Mouse (Mus musculus) CH12.LX (cell line): ENCODE measurements at regions not wholly inside any gene's neighbourhood (a gene's known extent, or its start where the extent isn't known, plus 50 kb on each side); places are given as distances from the start of the nearest gene placed in this dataset.

Source experiments
- DNase-seq: peaks from one replicate; pipeline ENCODE4 v3.0.0-alpha.2; 2013; ENCODE audit errors: extremely low read depth
- H3K27ac ChIP-seq: 2 replicates; pipeline ENCODE4 v1.5.1; 2012; ENCODE audit warnings: low read depth, mild to moderate bottlenecking, control low read depth, moderate library complexity; ENCODE audit not compliant: insufficient read depth
- H3K27me3 ChIP-seq: replicated peaks from 2 replicates; pipeline ENCODE3; 2012; ENCODE audit warnings: inconsistent platforms
- H3K36me3 ChIP-seq, 2 experiments: replicated peaks in 1 of 2; 2 replicates each; pipeline versions ENCODE3 to v1.6.1; 2012; ENCODE audit warnings: inconsistent platforms in 1 of 2, low read length in 1 of 2, mild to moderate bottlenecking in 1 of 2, mixed read lengths in 1 of 2, moderate library complexity in 1 of 2; ENCODE audit not compliant: control insufficient read depth in 1 of 2, insufficient read depth in 1 of 2
- H3K4me1 ChIP-seq, 2 experiments: 2 replicates each; pipeline ENCODE4 v1.6.1; 2012; ENCODE audit warnings: inconsistent platforms in 1 of 2, moderate library complexity in 1 of 2; ENCODE audit not compliant: insufficient read depth in 2 of 2, control insufficient read depth in 1 of 2
- H3K4me2 ChIP-seq: 2 replicates; pipeline ENCODE4 v1.6.1; 2012; ENCODE audit warnings: low read depth, mild to moderate bottlenecking, control low read depth; ENCODE audit not compliant: poor library complexity, insufficient read depth, severe bottlenecking
- H3K4me3 ChIP-seq, 3 experiments: fragments of 150-350 bp in 1 of 3; sonication (generic) in 1 of 3; replicated peaks in 1 of 3; 2 replicates each; pipeline versions ENCODE3 to v1.5.1; 2011 to 2012; ENCODE audit warnings: low read depth in 2 of 3, low read length in 2 of 3, mild to moderate bottlenecking in 2 of 3, moderate library complexity in 2 of 3, control low read depth in 1 of 3, improper control_type of control experiment in 1 of 3, inconsistent platforms in 1 of 3, mixed read lengths in 1 of 3; ENCODE audit not compliant: poor library complexity in 1 of 3
- H3K79me2 ChIP-seq: replicated peaks from 2 replicates; pipeline ENCODE4 v1.6.1; 2012; ENCODE audit warnings: mild to moderate bottlenecking, moderate library complexity; ENCODE audit not compliant: control insufficient read depth, poor library complexity, insufficient read depth, severe bottlenecking; ENCODE audit errors: extremely low read depth
- H3K9ac ChIP-seq: 2 replicates; pipeline ENCODE4 v1.6.1; 2012; ENCODE audit warnings: low read depth, mild to moderate bottlenecking, control low read depth, moderate library complexity; ENCODE audit not compliant: insufficient read depth
- H3K9me3 ChIP-seq: replicated peaks from 2 replicates; pipeline ENCODE3; 2012; ENCODE audit warnings: low read length, inconsistent platforms, mixed read lengths
- CHD1 ChIP-seq: IDR thresholded peaks from 2 replicates; pipeline ENCODE4 v1.6.1; 2012; ENCODE audit warnings: low read depth, low read length, improper control_type of control experiment, inconsistent platforms
- CHD2 ChIP-seq: IDR thresholded peaks from 2 replicates; pipeline ENCODE4 v1.6.1; 2011; ENCODE audit warnings: low read length, improper control_type of control experiment
- CTCF ChIP-seq, 2 experiments: IDR thresholded peaks in 1 of 2; conservative IDR thresholded peaks in 1 of 2; 2 replicates each; pipeline ENCODE4 v1.5.1; 2011 to 2012; ENCODE audit warnings: low read depth in 2 of 2, low read length in 2 of 2, improper control_type of control experiment in 1 of 2, inconsistent platforms in 1 of 2, mild to moderate bottlenecking in 1 of 2, moderate library complexity in 1 of 2
- E2F4 ChIP-seq: IDR thresholded peaks from 2 replicates; pipeline ENCODE4 v1.6.1; 2011; ENCODE audit warnings: low read depth, low read length, improper control_type of control experiment; ENCODE audit not compliant: insufficient replicate concordance
- ELF1 ChIP-seq: IDR thresholded peaks from 2 replicates; pipeline ENCODE4 v1.6.1; 2014; ENCODE audit warnings: low read depth, mild to moderate bottlenecking, inconsistent platforms, low read length, improper control_type of control experiment
- HCFC1 ChIP-seq: IDR thresholded peaks from 2 replicates; pipeline ENCODE4 v1.6.1; 2012; ENCODE audit warnings: low read depth, mild to moderate bottlenecking, inconsistent platforms, low read length, improper control_type of control experiment
- IRF4 ChIP-seq: IDR thresholded peaks from 2 replicates; pipeline ENCODE4 v1.6.1; 2014; ENCODE audit warnings: low read depth, mild to moderate bottlenecking, inconsistent platforms, low read length, improper control_type of control experiment
- JUN ChIP-seq: IDR thresholded peaks from 2 replicates; pipeline ENCODE4 v1.6.1; 2011; ENCODE audit warnings: low read depth, mild to moderate bottlenecking, low read length, improper control_type of control experiment, moderate library complexity; ENCODE audit not compliant: insufficient read depth
- JUND ChIP-seq: conservative IDR thresholded peaks from 2 replicates; pipeline ENCODE4 v1.6.1; 2011; ENCODE audit warnings: low read depth, low read length, improper control_type of control experiment
- KAT2A ChIP-seq: IDR thresholded peaks from 2 replicates; pipeline ENCODE4 v1.6.1; 2012; ENCODE audit warnings: low read length, improper control_type of control experiment, inconsistent platforms; ENCODE audit not compliant: insufficient replicate concordance
- MAFK ChIP-seq: IDR thresholded peaks from 2 replicates; pipeline ENCODE4 v1.6.1; 2011; ENCODE audit warnings: low read length, improper control_type of control experiment; ENCODE audit not compliant: insufficient replicate concordance
- MAX ChIP-seq: IDR thresholded peaks from 2 replicates; pipeline ENCODE4 v1.6.1; 2011; ENCODE audit warnings: low read length, improper control_type of control experiment
- MAZ ChIP-seq: IDR thresholded peaks from 2 replicates; pipeline ENCODE4 v1.6.1; 2012; ENCODE audit warnings: low read depth, mild to moderate bottlenecking, inconsistent platforms, low read length, improper control_type of control experiment, moderate library complexity
- MEF2A ChIP-seq: IDR thresholded peaks from 2 replicates; pipeline ENCODE4 v1.6.1; 2014; ENCODE audit warnings: low read depth, mild to moderate bottlenecking, inconsistent platforms, low read length, improper control_type of control experiment, borderline replicate concordance
- MXI1 ChIP-seq: IDR thresholded peaks from 2 replicates; pipeline ENCODE4 v1.6.1; 2011; ENCODE audit warnings: mild to moderate bottlenecking, low read depth, low read length, improper control_type of control experiment
- MYC ChIP-seq: IDR thresholded peaks from 2 replicates; pipeline ENCODE4 v1.6.1; 2011; ENCODE audit warnings: low read depth, mild to moderate bottlenecking, improper control_type of control experiment, low read length
- NELFE ChIP-seq: IDR thresholded peaks from 2 replicates; pipeline ENCODE4 v1.6.1; 2011; ENCODE audit warnings: low read depth, low read length, improper control_type of control experiment
- NRF1 ChIP-seq: IDR thresholded peaks from 2 replicates; pipeline ENCODE4 v1.6.1; 2014; ENCODE audit warnings: low read depth, mild to moderate bottlenecking, inconsistent platforms, low read length, improper control_type of control experiment, moderate library complexity
- POLR2AphosphoS2 ChIP-seq: IDR thresholded peaks from 2 replicates; pipeline ENCODE4 v1.6.1; 2011; ENCODE audit warnings: low read depth, low read length, improper control_type of control experiment
- RAD21 ChIP-seq: IDR thresholded peaks from 2 replicates; pipeline ENCODE4 v1.6.1; 2011; ENCODE audit warnings: low read depth, mild to moderate bottlenecking, low read length, improper control_type of control experiment, moderate library complexity
- RCOR1 ChIP-seq: conservative IDR thresholded peaks from 2 replicates; pipeline ENCODE4 v1.6.1; 2012; ENCODE audit warnings: low read depth, mild to moderate bottlenecking, inconsistent platforms, low read length, improper control_type of control experiment
- SIN3A ChIP-seq: IDR thresholded peaks from 2 replicates; pipeline ENCODE4 v1.6.1; 2012; ENCODE audit warnings: low read length, improper control_type of control experiment, inconsistent platforms
- SMC3 ChIP-seq: IDR thresholded peaks from 2 replicates; pipeline ENCODE4 v1.6.1; 2011; ENCODE audit warnings: low read depth, low read length, improper control_type of control experiment
- TBP ChIP-seq: conservative IDR thresholded peaks from 2 replicates; pipeline ENCODE4 v1.6.1; 2011; ENCODE audit warnings: low read depth, low read length, improper control_type of control experiment
- UBTF ChIP-seq: IDR thresholded peaks from 2 replicates; pipeline ENCODE4 v1.6.1; 2012; ENCODE audit warnings: low read depth, mild to moderate bottlenecking, inconsistent platforms, low read length, improper control_type of control experiment, moderate library complexity
- USF2 ChIP-seq: conservative IDR thresholded peaks from 2 replicates; pipeline ENCODE4 v1.6.1; 2011; ENCODE audit warnings: low read depth, low read length, improper control_type of control experiment
- ZC3H11A ChIP-seq: IDR thresholded peaks from 2 replicates; pipeline ENCODE4 v1.6.1; 2012; ENCODE audit warnings: low read depth, mild to moderate bottlenecking, inconsistent platforms, low read length, improper control_type of control experiment
- ZMIZ1 ChIP-seq: IDR thresholded peaks from 2 replicates; pipeline ENCODE4 v1.6.1; 2012; ENCODE audit warnings: low read depth, mild to moderate bottlenecking, inconsistent platforms, low read length, improper control_type of control experiment
- ZNF384 ChIP-seq: IDR thresholded peaks from 2 replicates; pipeline ENCODE4 v1.6.1; 2012; ENCODE audit warnings: low read depth, low read length, improper control_type of control experiment, inconsistent platforms
- dilution Hi-C: fragments of 300-500 bp; cut with MboI; formaldehyde crosslinking; loops from 2 replicates; pipeline ENCODE4 v1.14.3; 2020; ENCODE audit warnings: low sequenced_read_pairs; ENCODE audit not compliant: extremely low pct_unique_long_range_greater_than_20kb, extremely low pct_ligation_motif_present
- in situ Hi-C: fragments of 300-500 bp; cut with MboI; formaldehyde crosslinking; loops from 3 replicates; pipeline ENCODE4 v1.14.3; 2019; ENCODE audit warnings: low sequenced_read_pairs, low pct_ligation_motif_present, low pct_unique_long_range_greater_than_20kb, mixed read lengths

DNA sequence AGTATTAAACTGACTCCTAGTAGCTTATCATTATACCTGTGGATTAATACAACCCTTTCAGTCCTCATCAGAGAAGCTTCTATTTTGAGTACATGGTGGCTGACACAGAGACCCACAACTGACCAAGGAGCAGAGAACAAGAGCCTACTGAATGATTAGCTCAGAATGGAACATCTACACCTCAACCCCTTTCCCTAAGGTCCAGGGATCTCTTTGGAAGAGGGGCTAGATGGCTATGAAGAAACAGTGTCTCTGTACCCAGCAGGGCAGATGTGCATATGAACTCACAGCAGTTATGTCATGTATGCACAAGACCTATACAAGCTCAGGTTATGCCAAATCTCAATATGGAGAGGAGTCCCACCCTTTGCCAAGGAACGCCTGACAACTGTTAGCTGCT, 77.4 kb downstream of the Cyp26a1 start:
- H3K9ac ChIP-seq, result no peak overlapping the region
- DNase-seq, result no peak
- H3K4me1 ChIP-seq, result no peaks in the 10 kb centered on the region
- H3K4me2 ChIP-seq, result no peak overlapping the region
- dilution Hi-C loops (no loop called here), in situ Hi-C loops (no loop called here)
- no peaks in the 10 kb centered on the region for H3K79me2 ChIP-seq
- H3K36me3 ChIP-seq, result no peaks in the 10 kb centered on the region
- no peak overlapping the region for H3K27ac ChIP-seq
- H3K9me3 ChIP-seq, result no peaks in the 10 kb centered on the region
- no peak overlapping the region for H3K4me3 ChIP-seq
- TF ChIP-seq MAZ, result no peak
- no peak for TF ChIP-seq MYC
- no peak for TF ChIP-seq USF2
- TF ChIP-seq CHD1, result no peak
- TF ChIP-seq MEF2A, result no peak
- no peak for TF ChIP-seq E2F4
- TF ChIP-seq CHD2, result no peak
- TF ChIP-seq MAX, result no peak
- TF ChIP-seq JUND, result no peak
- TF ChIP-seq UBTF, result no peak
- TF ChIP-seq SIN3A, result no peak
- TF ChIP-seq RAD21, result no peak
- TF ChIP-seq CTCF (conservative IDR thresholded peaks at IDR 0.05 in 1 of 2, IDR thresholded peaks at IDR 0.05 in 1 of 2; ENCODE audit: low read depth in 2 of 2, low read length in 2 of 2), result no peak
- no peak for TF ChIP-seq RCOR1
- TF ChIP-seq IRF4, result no peak
- TF ChIP-seq HCFC1, result no peak
- no peak for TF ChIP-seq ZMIZ1
- TF ChIP-seq NRF1, result no peak
- no peaks in the 10 kb centered on the region for H3K27me3 ChIP-seq

GRCm38 (mm10) chr19:37777961-37778360, 80.4 kb downstream of the Cyp26a1 start:
- Histone ChIP-seq H3K9me3 (no peaks in the 10 kb centered on the region), H3K4me3 (no peak overlapping the region), H3K4me2 (no peak overlapping the region), H3K79me2 (no peaks in the 10 kb centered on the region), H3K4me1 (peaks cover 0 to 13% of the 10 kb centered on the region in 2 experiments; a peak in 2 of 4 replicates), H3K27ac (no peak overlapping the region), H3K27me3 (no peaks in the 10 kb centered on the region), H3K36me3 (no peaks in the 10 kb centered on the region), H3K9ac (no peak overlapping the region)
- no peak for DNase-seq
- dilution Hi-C loops (no loop called here), in situ Hi-C loops (no loop called here)
- TF ChIP-seq ZNF384 (no peak), RAD21 (no peak), JUND (no peak), ZC3H11A (no peak), SMC3 (no peak), KAT2A (no peak), MAFK (no peak), NRF1 (no peak), POLR2AphosphoS2 (no peak), SIN3A (no peak), ELF1 (no peak), MXI1 (no peak), JUN (no peak), RCOR1 (no peak), MAZ (no peak), TBP (no peak), NELFE (no peak)
